Mouse (Mus musculus) midbrain, embryonic 15.5 days (tissue): ENCODE results near the gene Vgll4. TPM values are rescaled to one million over a fixed set of nuclear protein-coding genes. Genes with fewer than 3 reads are reported as not detected.

Experiments used
- ATAC-seq: fragments of 200-750 bp; cut with Nextera tagmentation; replicated peaks from 2 replicates; pipeline ENCODE4 v1.8.0; 2017; ENCODE audit warnings: moderate TSS enrichment
- H3K27ac ChIP-seq: fragments of 300-500 bp; sonication (generic); 2 replicates; pipeline ENCODE4 v1.5.1; 2015; ENCODE audit warnings: mild to moderate bottlenecking, inconsistent platforms
- H3K27me3 ChIP-seq: fragments of 300-500 bp; sonication (generic); replicated peaks from 2 replicates; pipeline ENCODE4 v1.6.1; 2015; ENCODE audit warnings: inconsistent platforms
- H3K36me3 ChIP-seq: fragments of 300-500 bp; sonication (generic); replicated peaks from 2 replicates; pipeline ENCODE4 v1.6.1; 2015; ENCODE audit warnings: inconsistent platforms
- H3K4me1 ChIP-seq: fragments of 300-500 bp; sonication (generic); 2 replicates; pipeline ENCODE4 v1.6.1; 2015; ENCODE audit warnings: inconsistent platforms
- H3K4me2 ChIP-seq: fragments of 300-500 bp; sonication (generic); 2 replicates; pipeline ENCODE4 v1.6.1; 2015; ENCODE audit warnings: inconsistent platforms, mild to moderate bottlenecking, moderate library complexity
- H3K4me3 ChIP-seq: fragments of 300-500 bp; sonication (generic); 2 replicates; pipeline ENCODE4 v1.5.1; 2015; ENCODE audit warnings: mild to moderate bottlenecking, inconsistent platforms
- H3K9ac ChIP-seq: fragments of 300-500 bp; sonication (generic); 2 replicates; pipeline ENCODE4 v1.6.1; 2015; ENCODE audit warnings: mild to moderate bottlenecking, inconsistent platforms
- H3K9me3 ChIP-seq: fragments of 300-500 bp; sonication (generic); 2 replicates; pipeline ENCODE4 v1.6.1; 2016; ENCODE audit warnings: inconsistent platforms
- WGBS: fragments of 180-500 bp; shearing (Covaris S2); methylation state at CpG from one replicate; pipeline ENCODE4 v1.1.7; 2015; ENCODE audit warnings: mixed read lengths; 5-methylcytosine and 5-hydroxymethylcytosine counted together
- polyA plus RNA-seq: library from polyadenylated mRNA; unstranded; fragments of >200 nt; fragmentation: Nextera tagmentation; extraction: Ambion mirVana; gene quantifications from 2 replicates; pipeline ENCODE4 v1.2.1, GENCODE M21; 2015

The Vgll4 gene
- polyA plus RNA-seq: 47.3 and 52.4 TPM in 2 replicates

DNA sequence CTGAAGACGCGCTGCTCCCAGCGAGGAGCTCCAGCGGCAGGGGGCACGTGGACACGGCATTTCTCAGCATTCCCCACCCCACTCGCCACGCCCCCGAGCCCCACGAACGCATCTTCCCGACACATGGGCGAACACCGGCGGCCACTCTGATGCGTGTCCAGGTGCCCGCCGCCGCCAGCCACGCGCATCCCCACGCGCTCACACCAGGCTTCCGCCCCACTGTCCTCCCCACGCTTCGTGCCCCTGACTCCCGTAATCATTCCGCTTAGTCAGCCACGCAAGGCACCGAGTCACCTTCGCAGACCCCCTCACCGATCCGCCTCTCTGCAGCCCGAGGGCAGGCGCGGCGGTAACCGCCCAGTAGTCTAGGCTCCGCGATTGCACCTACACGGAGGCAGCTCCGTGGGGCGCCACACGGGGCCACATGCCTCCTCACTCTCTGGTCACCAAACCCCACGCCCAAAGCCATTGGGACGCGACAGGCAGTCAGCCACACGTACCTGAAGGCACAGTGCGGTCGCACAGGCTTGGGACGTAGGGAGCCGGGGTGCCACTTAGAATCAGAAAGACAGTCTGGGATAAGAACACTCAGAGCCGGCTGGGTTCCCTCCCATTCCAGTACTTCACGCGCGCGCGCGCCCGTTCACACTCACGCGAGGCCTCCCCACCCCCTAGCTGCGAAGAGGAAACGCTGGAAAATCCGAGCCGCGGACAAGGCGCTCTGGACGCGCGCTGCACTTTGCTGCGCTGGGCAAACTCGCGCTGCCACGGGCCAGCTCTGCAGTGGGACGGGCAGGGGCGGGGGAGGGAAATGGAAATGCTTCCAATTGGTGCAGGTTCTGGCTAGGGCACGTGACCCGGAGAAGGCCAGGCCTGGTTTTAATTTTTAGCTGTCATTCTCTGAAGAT, at the start of gene Vgll4:
TSS of gene Vgll4 (minus strand) at position 782 of the 908 bp plus-strand sequence.
- Histone ChIP-seq H3K4me3 (peak within 1 kb of the TSS; percentile 73), H3K4me2 (peak within 1 kb of the TSS; percentile 90), H3K27me3 (peaks cover 15% of the 10 kb centered on the region; the same call in 1 of the 2 replicates), H3K9ac (peak within 1 kb of the TSS; percentile 52), H3K27ac (peak within 1 kb of the TSS; percentile 69), H3K9me3 (no peaks in the 10 kb centered on the region), H3K4me1 (peaks cover 18% of the 10 kb centered on the region), H3K36me3 (no peaks in the 10 kb centered on the region)
- under 1% methylated on average over 79 of the region's 79 CpGs for WGBS
- ATAC-seq: peak; percentile 70

DNA sequence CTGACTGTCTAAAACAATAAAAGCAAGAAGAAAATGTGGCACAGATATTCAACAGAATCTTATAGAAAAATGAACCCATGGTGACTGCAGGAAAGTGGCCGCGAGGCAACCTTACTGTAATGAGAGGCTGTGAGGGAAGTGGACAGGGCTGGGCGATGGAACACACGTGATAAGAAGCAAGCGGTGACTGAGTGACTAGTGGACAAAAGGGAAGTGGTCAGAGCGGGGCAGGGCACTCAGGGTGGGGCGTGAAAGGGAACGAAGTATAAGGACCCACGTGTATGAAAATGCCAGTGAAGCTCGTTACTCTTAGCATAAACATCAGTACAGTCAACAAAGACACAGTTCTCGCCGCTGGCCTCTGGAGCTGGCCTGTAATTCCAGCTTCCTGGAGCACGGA, 45.7 kb upstream of the Vgll4 start:
- no peaks in the 10 kb centered on the region for H3K27me3 ChIP-seq
- WGBS: 94% methylated on average over 13 of the region's 13 CpGs
- no peak overlapping the region for H3K27ac ChIP-seq
- no peak overlapping the region for H3K9ac ChIP-seq
- no peak overlapping the region for H3K4me2 ChIP-seq
- no peaks in the 10 kb centered on the region for H3K4me1 ChIP-seq
- no peaks in the 10 kb centered on the region for H3K9me3 ChIP-seq
- peaks cover 18% of the 10 kb centered on the region; the same call in 1 of the 2 replicates for H3K36me3 ChIP-seq
- H3K4me3 ChIP-seq: no peak overlapping the region
- no peak for ATAC-seq

DNA sequence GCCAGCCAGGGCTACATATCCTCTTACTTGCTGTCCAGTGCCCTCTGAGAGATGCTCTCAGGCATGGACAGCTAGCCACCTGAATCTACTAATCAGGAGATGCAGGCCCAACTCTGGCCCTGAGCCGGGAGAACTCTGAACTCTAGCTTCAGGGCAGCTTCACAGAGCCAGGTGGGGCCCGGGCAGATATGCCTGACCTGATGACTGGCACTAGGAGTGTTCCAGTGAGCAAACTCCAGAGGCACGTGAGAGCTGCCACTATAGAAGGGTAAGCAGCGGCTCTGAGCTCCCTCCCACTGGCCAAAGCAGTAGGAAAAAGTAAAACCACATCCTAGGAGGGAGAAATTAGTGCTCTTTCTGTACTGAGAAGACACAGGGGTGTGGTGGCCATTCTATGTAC, 43.8 kb upstream of the Vgll4 start:
- Histone ChIP-seq H3K9ac (no peak overlapping the region), H3K27ac (no peak overlapping the region), H3K4me2 (no peak overlapping the region), H3K36me3 (peaks cover 11% of the 10 kb centered on the region; the same call in 1 of the 2 replicates), H3K27me3 (no peaks in the 10 kb centered on the region), H3K4me3 (no peak overlapping the region), H3K9me3 (no peaks in the 10 kb centered on the region), H3K4me1 (no peaks in the 10 kb centered on the region)
- WGBS: 84% methylated on average over 4 of the region's 4 CpGs
- ATAC-seq: no peak

DNA sequence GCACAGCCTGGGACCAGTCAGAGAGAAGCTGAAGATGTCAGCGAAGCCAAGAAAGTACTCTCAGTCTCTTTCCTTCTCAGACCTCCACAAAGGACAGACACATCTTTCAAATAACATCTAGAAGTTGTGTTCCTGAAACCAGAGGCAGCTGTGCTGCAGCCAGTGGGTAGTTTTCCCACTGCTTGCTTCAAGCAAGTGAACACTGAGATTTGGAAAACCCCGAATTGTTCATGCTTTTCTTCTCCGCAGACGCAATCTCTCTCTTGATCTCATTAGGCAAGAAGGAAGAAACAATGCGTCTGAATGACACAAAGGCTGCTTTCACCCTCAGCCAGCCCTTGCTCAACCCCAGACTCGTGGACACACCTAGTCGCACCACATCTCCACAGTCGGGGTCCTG, 42.0 kb upstream of the Vgll4 start:
- ATAC-seq: no peak
- Histone ChIP-seq H3K4me3 (no peak overlapping the region), H3K36me3 (peaks cover 9% of the 10 kb centered on the region; the same call in 1 of the 2 replicates), H3K27me3 (no peaks in the 10 kb centered on the region), H3K4me2 (no peak overlapping the region), H3K9ac (no peak overlapping the region), H3K9me3 (no peaks in the 10 kb centered on the region), H3K27ac (no peak overlapping the region), H3K4me1 (peaks cover 4% of the 10 kb centered on the region)
- WGBS: 80% methylated on average over 8 of the region's 8 CpGs

GRCm38 (mm10) chr6:115010815-115011214, 41.0 kb upstream of the Vgll4 start:
- H3K36me3 ChIP-seq: peaks cover 6% of the 10 kb centered on the region; the same call in 1 of the 2 replicates
- H3K9ac ChIP-seq: no peak overlapping the region
- no peak overlapping the region for H3K27ac ChIP-seq
- H3K4me3 ChIP-seq: no peak overlapping the region
- peaks cover 9% of the 10 kb centered on the region for H3K4me1 ChIP-seq
- no peaks in the 10 kb centered on the region for H3K9me3 ChIP-seq
- 84% methylated on average over 9 of the region's 9 CpGs for WGBS
- H3K27me3 ChIP-seq: no peaks in the 10 kb centered on the region
- ATAC-seq: no peak
- no peak overlapping the region for H3K4me2 ChIP-seq

DNA sequence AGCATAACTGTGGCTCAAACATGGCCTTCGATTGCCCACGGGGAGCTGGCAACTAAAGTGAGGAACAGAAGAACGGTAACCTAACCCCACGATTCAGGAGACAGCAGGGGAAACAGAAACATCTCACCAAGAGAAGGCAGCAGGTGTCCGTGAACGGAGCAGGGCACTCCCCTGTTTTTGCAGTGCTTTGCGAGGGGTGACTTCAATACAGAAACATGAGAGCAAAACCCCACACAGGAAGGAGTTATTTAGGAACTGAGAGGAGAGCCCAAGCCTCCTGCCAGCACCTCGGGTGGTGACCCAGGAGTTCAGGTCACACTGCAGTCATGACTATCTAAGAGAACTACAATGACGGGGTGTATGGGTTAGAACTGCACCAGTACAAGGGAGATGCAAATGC, 40.5 kb upstream of the Vgll4 start:
- H3K9me3 ChIP-seq: no peaks in the 10 kb centered on the region
- H3K9ac ChIP-seq: no peak overlapping the region
- peaks cover 3% of the 10 kb centered on the region; the same call in 1 of the 2 replicates for H3K36me3 ChIP-seq
- H3K4me1 ChIP-seq: peaks cover 9% of the 10 kb centered on the region
- 85% methylated on average over 9 of the region's 9 CpGs for WGBS
- no peak overlapping the region for H3K4me2 ChIP-seq
- no peak for ATAC-seq
- H3K27me3 ChIP-seq: no peaks in the 10 kb centered on the region
- H3K4me3 ChIP-seq: no peak overlapping the region
- no peak overlapping the region for H3K27ac ChIP-seq

GRCm38 (mm10) chr6:115007728-115008127, 37.9 kb upstream of the Vgll4 start:
- ATAC-seq: peak; percentile 58; the same call in 1 of the 2 replicates
- no peak overlapping the region for H3K4me2 ChIP-seq
- H3K4me3 ChIP-seq: no peak overlapping the region
- 27% methylated on average over 5 of the region's 5 CpGs for WGBS
- H3K36me3 ChIP-seq: peaks cover 2% of the 10 kb centered on the region; the same call in 1 of the 2 replicates
- no peaks in the 10 kb centered on the region for H3K27me3 ChIP-seq
- no peak overlapping the region for H3K9ac ChIP-seq
- no peaks in the 10 kb centered on the region for H3K9me3 ChIP-seq
- peaks cover 9% of the 10 kb centered on the region for H3K4me1 ChIP-seq
- no peak overlapping the region for H3K27ac ChIP-seq

- WGBS: 38% methylated on average over 6 of the region's 6 CpGs
- Histone ChIP-seq H3K4me1 (peaks cover 9% of the 10 kb centered on the region), H3K36me3 (no peaks in the 10 kb centered on the region; the same call in 1 of the 2 replicates), H3K27ac (no peak overlapping the region), H3K27me3 (no peaks in the 10 kb centered on the region), H3K4me2 (no peak overlapping the region), H3K4me3 (no peak overlapping the region), H3K9ac (no peak overlapping the region), H3K9me3 (no peaks in the 10 kb centered on the region)
- no peak for ATAC-seq
These were observed 37.2 kb upstream of the Vgll4 start for GRCm38 (mm10) chr6:115006948-115007347.

DNA sequence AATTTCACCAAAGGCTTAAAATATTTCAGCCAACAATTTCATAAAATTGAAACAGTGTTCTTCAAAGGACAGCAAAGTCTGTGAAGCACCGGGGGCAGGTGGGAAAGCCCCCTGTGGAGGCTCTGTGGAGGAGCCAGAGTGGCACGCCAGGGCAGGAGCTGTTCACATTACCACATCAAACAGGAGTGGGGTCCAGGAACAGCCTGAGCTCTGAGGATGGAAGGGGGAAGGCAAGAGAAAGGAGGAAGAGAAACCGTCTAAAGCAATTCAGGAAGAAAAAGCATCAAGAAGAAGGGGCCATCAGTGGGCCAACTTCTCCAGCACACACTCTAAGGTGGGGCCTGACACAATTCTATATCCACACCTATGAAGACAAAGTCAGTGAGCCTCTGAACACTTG, 36.3 kb upstream of the Vgll4 start:
- 51% methylated on average over 3 of the region's 3 CpGs for WGBS
- Histone ChIP-seq H3K27ac (no peak overlapping the region), H3K4me1 (peaks cover 9% of the 10 kb centered on the region), H3K4me3 (no peak overlapping the region), H3K4me2 (no peak overlapping the region), H3K27me3 (no peaks in the 10 kb centered on the region), H3K36me3 (no peaks in the 10 kb centered on the region), H3K9me3 (no peaks in the 10 kb centered on the region), H3K9ac (no peak overlapping the region)
- ATAC-seq: no peak

DNA sequence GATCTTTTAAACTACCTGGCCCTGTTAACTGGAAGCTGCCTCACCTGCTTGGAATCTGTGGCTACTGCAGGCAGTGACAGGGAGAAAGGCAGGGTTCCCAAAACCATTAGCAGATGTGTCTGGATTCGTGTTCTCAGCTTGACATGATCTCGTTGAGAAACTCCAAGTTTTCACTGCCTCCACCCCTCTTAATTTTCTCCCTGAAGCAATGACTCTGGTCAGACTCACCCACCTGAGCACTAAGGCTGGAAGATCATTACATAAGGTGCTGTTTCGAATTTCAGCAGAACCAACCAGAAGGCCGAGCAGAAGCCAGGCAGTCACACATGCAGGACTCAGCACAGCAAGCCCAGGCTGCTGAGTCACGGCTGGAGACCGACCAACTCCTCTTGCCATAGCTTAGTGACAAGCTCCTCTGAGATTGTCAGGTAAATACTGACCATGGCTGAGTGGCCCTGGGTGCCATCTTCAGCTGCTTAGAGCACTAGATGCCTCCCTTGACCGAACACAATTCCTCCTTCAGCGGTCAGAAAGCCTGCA, 35.6 kb upstream of the Vgll4 start:
- no peak for ATAC-seq
- Histone ChIP-seq H3K4me2 (no peak overlapping the region), H3K9ac (no peak overlapping the region), H3K4me1 (peaks cover 9% of the 10 kb centered on the region), H3K36me3 (no peaks in the 10 kb centered on the region), H3K9me3 (no peaks in the 10 kb centered on the region), H3K27me3 (no peaks in the 10 kb centered on the region), H3K27ac (no peak overlapping the region), H3K4me3 (no peak overlapping the region)
- 88% methylated on average over 8 of the region's 8 CpGs for WGBS

GRCm38 (mm10) chr6:115004636-115005035, 34.8 kb upstream of the Vgll4 start:
- no peak overlapping the region for H3K4me2 ChIP-seq
- 81% methylated on average over 8 of the region's 8 CpGs for WGBS
- H3K9me3 ChIP-seq: no peaks in the 10 kb centered on the region
- no peak overlapping the region for H3K27ac ChIP-seq
- no peak overlapping the region for H3K4me3 ChIP-seq
- H3K36me3 ChIP-seq: no peaks in the 10 kb centered on the region
- peaks cover 9% of the 10 kb centered on the region for H3K4me1 ChIP-seq
- no peak overlapping the region for H3K9ac ChIP-seq
- H3K27me3 ChIP-seq: no peaks in the 10 kb centered on the region
- no peak for ATAC-seq

- H3K4me3 ChIP-seq: no peak overlapping the region
- H3K9me3 ChIP-seq: no peaks in the 10 kb centered on the region
- no peaks in the 10 kb centered on the region for H3K4me1 ChIP-seq
- no peak overlapping the region for H3K4me2 ChIP-seq
- no peak overlapping the region for H3K27ac ChIP-seq
- WGBS: 91% methylated on average over 16 of the region's 16 CpGs
- ATAC-seq: no peak
- H3K27me3 ChIP-seq: no peaks in the 10 kb centered on the region
- H3K9ac ChIP-seq: no peak overlapping the region
- no peaks in the 10 kb centered on the region for H3K36me3 ChIP-seq
These were observed 28.7 kb upstream of the Vgll4 start for GRCm38 (mm10) chr6:114998374-114999031.
